Mouse (Mus musculus) liver, embryonic 14.5 days (tissue): ENCODE data around the gene Rhot1.
"Not testable (repeated sequence)": the region's sequence is repeated elsewhere in the genome, so short reads cannot be mapped to it uniquely, and the experiment has no call there.

Source experiments
- CTCF ChIP-seq: IDR thresholded peaks from 2 replicates; pipeline ENCODE4 v1.5.1; 2016; ENCODE audit warnings: antibody characterized with exemption, low read depth, control low read depth
- EP300 ChIP-seq: IDR thresholded peaks from 2 replicates; pipeline ENCODE4 v1.6.1; 2016; ENCODE audit warnings: antibody characterized with exemption, low read depth

DNA sequence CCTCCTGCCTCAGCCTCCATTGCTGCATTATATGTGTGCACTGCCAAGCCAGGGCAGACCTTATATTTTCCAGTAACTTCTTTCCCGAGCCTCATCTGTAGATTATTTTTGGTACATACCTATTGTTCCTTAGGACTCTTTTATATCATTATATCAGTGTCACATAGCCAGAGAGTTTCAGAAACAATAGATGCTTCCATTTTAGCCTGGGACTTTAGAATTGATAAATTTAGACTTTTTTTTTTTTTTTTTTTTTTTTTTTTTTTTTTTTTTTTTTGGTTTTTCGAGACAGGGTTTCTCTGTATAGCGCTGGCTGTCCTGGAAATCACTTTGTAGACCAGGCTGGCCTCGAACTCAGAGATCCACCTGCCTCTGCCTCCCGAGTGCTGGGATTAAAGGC, 21.2 kb downstream of the Rhot1 start:
- not testable (repeated sequence) for TF ChIP-seq CTCF, EP300
